Mouse (Mus musculus): ENCODE results near the gene Nat9. TPM values are rescaled to one million over a fixed set of nuclear protein-coding genes. Genes with fewer than 3 reads are reported as not detected.

Nat9 gene
- polyA plus RNA-seq, 1 experiment from 2014 or later = 28.0 TPM

GRCm38 (mm10) chr11:115178766-115179165 lies 8.9 kb downstream of the Nat9 start:
- DNase-seq (ENCODE audit: low read depth, low spot score) = no peak
- no peak for ATAC-seq
- in situ Hi-C loops (cut with MboI; ENCODE audit: low pct_unique_long_range_greater_than_20kb) = no loop called here
- no peaks in the 10 kb centered on the region for H3K27me3 ChIP-seq
- CTCF ChIA-PET = interaction anchor here (1.1 to 1.2 kb wide), 2 partner anchors 15 to 17 kb away, joined by 3 to 4 read pairs; no protein-coding TSS in a partner anchor
- no peak for TF ChIP-seq CTCF (IDR thresholded peaks at IDR 0.05)
- POLR2A ChIA-PET = interaction anchor here (1.2 kb wide), 1 partner anchor 15 kb away, joined by 3 read pairs; no protein-coding TSS in a partner anchor

DNA sequence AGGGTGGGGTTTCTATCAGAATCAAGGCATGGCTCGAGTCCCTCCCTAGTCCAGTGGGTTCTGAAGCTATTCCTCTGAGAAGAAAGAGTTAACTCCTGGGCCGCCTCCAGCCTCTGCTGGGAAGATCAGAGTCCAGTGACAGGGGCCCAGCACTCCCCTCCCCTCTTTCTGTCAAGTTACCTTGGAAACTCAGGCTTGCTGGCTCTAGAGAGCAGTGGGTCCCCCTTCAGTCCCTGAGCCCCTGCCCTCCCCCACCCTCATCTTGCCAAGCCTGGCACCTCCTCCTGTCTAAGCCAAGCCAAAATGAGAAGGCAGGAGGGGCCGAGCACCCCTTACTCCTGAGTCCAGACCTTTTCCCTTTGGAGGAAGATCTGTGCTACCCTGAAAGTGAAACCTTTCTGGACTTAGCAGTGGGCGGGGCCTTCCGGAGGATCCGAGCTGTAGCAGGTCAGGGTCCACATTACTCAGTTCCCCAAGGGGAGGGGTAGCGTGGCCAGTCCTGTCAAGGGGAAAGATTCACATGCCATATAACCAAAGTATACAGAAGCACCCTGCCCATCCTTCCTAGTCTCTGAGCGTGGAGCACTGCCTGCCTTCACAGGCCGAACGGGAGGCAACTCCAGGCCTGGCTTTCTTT lies 10.0 kb downstream of the Nat9 start:
- no peak for ATAC-seq

DNA sequence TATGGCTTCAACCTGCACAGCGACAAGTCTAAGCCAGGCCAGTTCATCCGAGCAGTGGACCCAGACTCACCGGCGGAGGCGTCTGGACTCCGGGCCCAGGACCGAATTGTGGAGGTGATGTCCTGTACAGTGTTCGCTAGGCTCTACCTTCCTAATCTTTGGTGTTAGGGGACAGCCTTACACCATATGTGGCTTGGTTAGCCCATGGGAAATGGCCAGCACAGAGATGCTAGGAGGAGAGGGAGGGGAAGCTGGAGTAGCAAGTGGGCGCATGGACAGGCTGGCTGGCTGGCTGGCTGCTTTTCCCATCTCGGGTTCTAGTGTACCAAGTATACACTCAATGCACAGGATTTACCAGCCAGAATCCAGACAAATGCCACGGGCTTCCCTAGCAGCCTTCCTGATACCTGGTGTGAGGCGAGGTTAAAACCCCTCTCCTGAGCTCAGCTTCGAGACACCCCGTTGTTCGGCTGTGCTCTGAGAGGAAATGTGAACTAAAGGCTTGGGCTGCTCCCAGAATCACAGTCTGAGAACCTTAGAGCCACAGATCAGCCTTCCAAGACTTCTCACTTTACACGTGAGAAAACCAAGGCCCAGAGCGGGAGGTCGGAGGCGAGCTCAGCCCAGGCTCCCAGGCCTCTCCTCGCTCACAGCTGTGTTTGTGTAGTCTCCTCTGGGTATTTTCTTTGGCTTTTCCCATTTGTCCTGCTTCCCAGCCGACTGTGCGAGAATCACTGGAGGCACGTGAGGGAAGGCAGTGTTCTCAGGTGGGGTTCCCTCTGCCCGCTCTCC lies 11.1 kb downstream of the Nat9 start:
- no peak for TF ChIP-seq CTCF (IDR thresholded peaks at IDR 0.05)
- ChIA-PET CTCF (interaction anchor here (1.3 kb wide), 1 partner anchor 16 kb away, joined by 6 read pairs; no protein-coding TSS in a partner anchor), POLR2A (no interaction called here)
- in situ Hi-C loops (cut with MboI; ENCODE audit: low pct_unique_long_range_greater_than_20kb) = no loop called here
- ATAC-seq (no peak), DNase-seq (ENCODE audit: low read depth, low spot score) (no peak)
- no peaks in the 10 kb centered on the region for H3K27me3 ChIP-seq

More for the DNA sequence above, 10.0 kb downstream of the Nat9 start:
- no peak for TF ChIP-seq CTCF (IDR thresholded peaks at IDR 0.05)
- no peak for DNase-seq (ENCODE audit: low read depth, low spot score)
- H3K27me3 ChIP-seq = no peaks in the 10 kb centered on the region
- in situ Hi-C loops (cut with MboI; ENCODE audit: low pct_unique_long_range_greater_than_20kb) = no loop called here
- ChIA-PET POLR2A (interaction anchor here (1.2 kb wide), 1 partner anchor 14 kb away, joined by 3 read pairs; no protein-coding TSS in a partner anchor), CTCF (interaction anchor here (1.1 kb wide), 1 partner anchor 16 kb away, joined by 3 read pairs; no protein-coding TSS in a partner anchor)

- no peaks in the 10 kb centered on the region for H3K27me3 ChIP-seq
- in situ Hi-C loops (cut with MboI; ENCODE audit: low pct_unique_long_range_greater_than_20kb) = no loop called here
- ChIA-PET CTCF (interaction anchor here (0.7 kb wide), 2 partner anchors 9 to 10 kb away, joined by 3 read pairs; no protein-coding TSS in a partner anchor), POLR2A (interaction anchor here (0.6 kb wide), 1 partner anchor 302 kb away, joined by 6 read pairs; no protein-coding TSS in a partner anchor)
- no peak for TF ChIP-seq CTCF (IDR thresholded peaks at IDR 0.05)
- DNase-seq (ENCODE audit: low read depth, low spot score) (no peak), ATAC-seq (peak; percentile 25)
Observed at GRCm38 (mm10) chr11:115173549-115174339, 13.9 kb downstream of the Nat9 start.

- no peaks in the 10 kb centered on the region for H3K27me3 ChIP-seq
- no peak for TF ChIP-seq CTCF (IDR thresholded peaks at IDR 0.05)
- in situ Hi-C loops (cut with MboI; ENCODE audit: low pct_unique_long_range_greater_than_20kb) = no loop called here
- POLR2A ChIA-PET = interaction anchor here (1.1 kb wide), 1 partner anchor 10 kb away, joined by 3 read pairs; the partner anchor contains the start of gene Slc9a3r1
- DNase-seq (ENCODE audit: low read depth, low spot score) = no peak
- CTCF ChIA-PET = interaction anchor here (0.6 to 1.5 kb wide), 3 partner anchors 9 to 14 kb away, joined by 3 to 4 read pairs (median 4); no protein-coding TSS in a partner anchor
- no peak for ATAC-seq
Observed at GRCm38 (mm10) chr11:115172825-115173287, 14.8 kb downstream of the Nat9 start.

GRCm38 (mm10) chr11:115171125-115171524 lies 16.5 kb downstream of the Nat9 start:
- TF ChIP-seq CTCF (IDR thresholded peaks at IDR 0.05) = no peak
- DNase-seq (ENCODE audit: low read depth, low spot score) (no peak), ATAC-seq (no peak)
- POLR2A ChIA-PET = no interaction called here
- in situ Hi-C loops (cut with MboI; ENCODE audit: low pct_unique_long_range_greater_than_20kb) = no loop called here
- H3K27me3 ChIP-seq = no peaks in the 10 kb centered on the region
- CTCF ChIA-PET = interaction anchor here (1.5 kb wide), 1 partner anchor 11 kb away, joined by 5 read pairs; no protein-coding TSS in a partner anchor

GRCm38 (mm10) chr11:115169430-115169829 lies 18.2 kb downstream of the Nat9 start:
- in situ Hi-C loops (cut with MboI; ENCODE audit: low pct_unique_long_range_greater_than_20kb) = no loop called here
- no peak for DNase-seq (ENCODE audit: low read depth, low spot score)
- TF ChIP-seq CTCF (IDR thresholded peaks at IDR 0.05) = no peak
- POLR2A ChIA-PET = no interaction called here
- CTCF ChIA-PET = no interaction called here
- no peak for ATAC-seq
- H3K27me3 ChIP-seq = no peaks in the 10 kb centered on the region

GRCm38 (mm10) chr11:115167631-115168249 lies 19.9 kb downstream of the Nat9 start:
- CTCF ChIA-PET = interaction anchor here (1.9 kb wide), 1 partner anchor 14 kb away, joined by 11 read pairs; no protein-coding TSS in a partner anchor
- POLR2A ChIA-PET = interaction anchor here (1.3 kb wide), 1 partner anchor 14 kb away, joined by 3 read pairs; no protein-coding TSS in a partner anchor
- no peak for TF ChIP-seq CTCF (IDR thresholded peaks at IDR 0.05)

DNA sequence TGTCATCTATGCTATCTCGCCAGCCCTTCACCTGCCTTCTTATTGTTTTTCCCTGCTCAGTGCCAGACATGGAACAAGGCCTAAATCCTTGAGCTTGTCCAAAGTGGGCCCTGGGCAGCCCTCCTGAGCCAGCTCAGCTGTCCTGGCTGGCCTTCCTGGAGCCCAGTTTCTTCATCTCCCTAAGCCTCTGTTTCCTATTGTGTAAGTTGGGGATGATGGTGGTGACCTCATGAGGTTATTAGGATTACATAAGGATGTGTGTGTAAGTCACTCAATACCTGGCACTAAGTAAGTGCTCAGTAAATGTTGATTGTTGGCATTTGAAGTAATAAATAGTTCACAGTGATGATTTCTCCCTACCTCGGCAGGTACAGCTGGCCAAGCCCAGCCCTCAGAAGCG lies 20.9 kb downstream of the Nat9 start:
- ChIA-PET CTCF (interaction anchor here (1.9 kb wide), 1 partner anchor 15 kb away, joined by 11 read pairs; no protein-coding TSS in a partner anchor), POLR2A (interaction anchor here (1.3 kb wide), 1 partner anchor 15 kb away, joined by 3 read pairs; no protein-coding TSS in a partner anchor)
- no peak for DNase-seq (ENCODE audit: low read depth, low spot score)
- in situ Hi-C loops (cut with MboI; ENCODE audit: low pct_unique_long_range_greater_than_20kb) = no loop called here
- H3K27me3 ChIP-seq = no peaks in the 10 kb centered on the region
- no peak for ATAC-seq
- TF ChIP-seq CTCF (IDR thresholded peaks at IDR 0.05) = no peak

More at GRCm38 (mm10) chr11:115167631-115168249, 19.9 kb downstream of the Nat9 start:
- no peak for ATAC-seq
- DNase-seq (ENCODE audit: low read depth, low spot score) = no peak
- in situ Hi-C loops (cut with MboI; ENCODE audit: low pct_unique_long_range_greater_than_20kb) = no loop called here
- no peaks in the 10 kb centered on the region for H3K27me3 ChIP-seq

Measured in Patski (cell line).